Mouse (Mus musculus) stomach, embryonic 15.5 days (tissue): ENCODE results near the gene Aldh3a1. TPM values are rescaled to one million over a fixed set of nuclear protein-coding genes. Genes with fewer than 3 reads are reported as not detected.

ENCODE experiments used
- ATAC-seq: fragments of 200-750 bp; cut with Nextera tagmentation; 2 replicates; pipeline ENCODE4 v1.8.0; 2017; ENCODE audit warnings: low read depth, moderate number of reproducible peaks, moderate TSS enrichment; ENCODE audit not compliant: insufficient read depth, low FRiP score
- H3K27ac ChIP-seq: fragments of 300-500 bp; sonication (generic); 2 replicates; pipeline ENCODE4 v1.5.1; 2015; ENCODE audit warnings: mild to moderate bottlenecking, inconsistent platforms
- H3K27me3 ChIP-seq: fragments of 300-500 bp; sonication (generic); replicated peaks from 2 replicates; pipeline ENCODE4 v1.6.1; 2015; ENCODE audit warnings: inconsistent platforms
- H3K36me3 ChIP-seq: fragments of 300-500 bp; sonication (generic); 2 replicates; pipeline ENCODE4 v1.6.1; 2015; ENCODE audit warnings: inconsistent platforms
- H3K4me1 ChIP-seq: fragments of 300-500 bp; sonication (generic); 2 replicates; pipeline ENCODE4 v1.6.1; 2015; ENCODE audit warnings: inconsistent platforms
- H3K4me2 ChIP-seq: fragments of 300-500 bp; sonication (generic); 2 replicates; pipeline ENCODE4 v1.6.1; 2015; ENCODE audit warnings: mild to moderate bottlenecking, inconsistent platforms
- H3K4me3 ChIP-seq: fragments of 300-500 bp; sonication (generic); replicated peaks from 2 replicates; pipeline ENCODE4 v1.5.1; 2015; ENCODE audit warnings: inconsistent platforms
- H3K9ac ChIP-seq: fragments of 300-500 bp; sonication (generic); 2 replicates; pipeline ENCODE4 v1.6.1; 2015; ENCODE audit warnings: inconsistent platforms
- H3K9me3 ChIP-seq: fragments of 300-500 bp; sonication (generic); 2 replicates; pipeline ENCODE4 v1.6.1; 2016; ENCODE audit warnings: inconsistent platforms
- WGBS: fragments of 180-500 bp; shearing (Covaris S2); methylation state at CpG from one replicate; pipeline ENCODE4 v1.1.7; 2015; 5-methylcytosine and 5-hydroxymethylcytosine counted together
- polyA plus RNA-seq: library from polyadenylated mRNA; unstranded; fragments of >200 nt; fragmentation: Nextera tagmentation; extraction: Ambion mirVana; gene quantifications from 2 replicates; pipeline ENCODE4 v1.2.1, GENCODE M21; 2015

Aldh3a1 gene
- polyA plus RNA-seq, 1 experiment from 2014 or later = 0.19 TPM

- no peak overlapping the region for H3K4me3 ChIP-seq
- H3K4me2 ChIP-seq = no peak overlapping the region
- WGBS = 93% methylated on average over 14 of the region's 14 CpGs
- H3K9ac ChIP-seq = no peak overlapping the region
- no peak overlapping the region for H3K27ac ChIP-seq
- no peaks in the 10 kb centered on the region for H3K4me1 ChIP-seq
- no peaks in the 10 kb centered on the region for H3K9me3 ChIP-seq
- H3K27me3 ChIP-seq = no peaks in the 10 kb centered on the region
- ATAC-seq = no peak
- peaks cover 39% of the 10 kb centered on the region; the same call in 1 of the 2 replicates for H3K36me3 ChIP-seq
Measured at GRCm38 (mm10) chr11:61262516-61262915, 55.2 kb downstream of the Aldh3a1 start.

GRCm38 (mm10) chr11:61263841-61264240, 56.5 kb downstream of the Aldh3a1 start:
- H3K27ac ChIP-seq = no peak overlapping the region
- H3K4me3 ChIP-seq = no peak overlapping the region
- H3K36me3 ChIP-seq = peaks cover 31% of the 10 kb centered on the region; the same call in 1 of the 2 replicates

GRCm38 (mm10) chr11:61266551-61267533, 59.5 kb downstream of the Aldh3a1 start, which contains the start of gene Aldh3a2:
Gene Aldh3a2 (minus strand): TSS chr11:61267464.
- Histone ChIP-seq H3K36me3 (0 out of 2 replicates have a peak, but pooled peaks cover 11% of the 10 kb centered on the region), H3K9me3 (no peaks in the 10 kb centered on the region), H3K27me3 (no peaks in the 10 kb centered on the region), H3K4me3 (peak within 1 kb of the TSS; percentile 89), H3K4me2 (peak within 1 kb of the TSS; percentile 76), H3K27ac (peak within 1 kb of the TSS; percentile 100), H3K4me1 (no peaks in the 10 kb centered on the region), H3K9ac (peak within 1 kb of the TSS; percentile 95)
- peak; percentile 97 for ATAC-seq
- under 1% methylated on average over 58 of the region's 58 CpGs for WGBS

More at GRCm38 (mm10) chr11:61263841-61264240, 56.5 kb downstream of the Aldh3a1 start:
- Histone ChIP-seq H3K9ac (no peak overlapping the region), H3K4me2 (no peak overlapping the region), H3K9me3 (no peaks in the 10 kb centered on the region), H3K4me1 (no peaks in the 10 kb centered on the region), H3K27me3 (no peaks in the 10 kb centered on the region)
- 89% methylated on average over 1 of the region's 1 CpGs for WGBS
- ATAC-seq = no peak

Other genes starting within 250 kb of the Aldh3a1 start
- gene Kcnj12, start 185.0 kb upstream of the Aldh3a1 start, polyA plus RNA-seq = 1.7 TPM in 2 replicates
- 2.5 and 3.4 TPM in 2 replicates for gene Tnfrsf13b, start 80.8 kb upstream of the Aldh3a1 start, polyA plus RNA-seq
- gene Usp22, start 32.5 kb upstream of the Aldh3a1 start, polyA plus RNA-seq = 92.9 and 104 TPM in 2 replicates
- 41.0 and 45.9 TPM in 2 replicates for gene Aldh3a2, start 59.9 kb downstream of the Aldh3a1 start, polyA plus RNA-seq
- not detected in 2 replicates for gene Slc47a2, start 135.3 kb downstream of the Aldh3a1 start, polyA plus RNA-seq
- 2.1 and 2.4 TPM in 2 replicates for gene Slc47a1, start 170.8 kb downstream of the Aldh3a1 start, polyA plus RNA-seq
- gene Rnf112, start 246.6 kb downstream of the Aldh3a1 start, polyA plus RNA-seq = 3.0 and 3.2 TPM in 2 replicates